Mouse (Mus musculus) cerebellum, adult 2 months (tissue): ENCODE data around the gene Allc.

ENCODE experiments used
- CTCF ChIP-seq: fragments of 200-500 bp; IDR thresholded peaks from 2 replicates; pipeline ENCODE4 v1.5.1; 2011; ENCODE audit warnings: low read depth, mild to moderate bottlenecking, control low read depth, low read length, moderate library complexity, borderline replicate concordance; ENCODE audit not compliant: insufficient read depth
- POLR2A ChIP-seq: fragments of 200-500 bp; IDR thresholded peaks from 2 replicates; pipeline ENCODE4 v1.6.1; 2011; ENCODE audit warnings: low read length, control low read depth, borderline replicate concordance; ENCODE audit not compliant: insufficient read depth

DNA sequence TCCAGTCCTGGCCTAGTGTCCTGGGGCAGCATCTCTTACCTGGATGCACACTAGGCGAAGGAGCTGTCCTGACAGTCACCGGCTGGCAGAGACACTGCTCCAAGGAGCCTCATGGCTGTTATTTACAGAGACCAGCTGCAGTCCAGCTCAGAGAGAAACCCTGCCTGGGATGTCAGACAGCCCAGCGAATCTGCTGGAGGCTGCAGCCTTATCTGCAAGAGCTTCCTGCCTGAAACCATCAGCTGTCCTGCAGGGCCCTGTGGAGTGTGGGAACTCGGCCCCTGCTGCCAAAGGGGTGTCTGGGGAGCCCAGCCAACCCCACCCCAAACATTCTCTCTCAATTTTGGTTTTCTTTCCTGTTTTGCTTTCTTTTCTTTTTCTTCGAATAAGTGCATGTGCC lies 40.9 kb upstream of the Allc start, which contains the start of gene Colec11:
- TF ChIP-seq CTCF (no peak), POLR2A (no peak)
